Mouse (Mus musculus): ENCODE results near the gene Angptl7. TPM values are rescaled to one million over a fixed set of nuclear protein-coding genes. Genes with fewer than 3 reads are reported as not detected.

The Angptl7 gene
- polyA plus RNA-seq, 1 experiment from 2014 or later: 3.7 TPM

DNA sequence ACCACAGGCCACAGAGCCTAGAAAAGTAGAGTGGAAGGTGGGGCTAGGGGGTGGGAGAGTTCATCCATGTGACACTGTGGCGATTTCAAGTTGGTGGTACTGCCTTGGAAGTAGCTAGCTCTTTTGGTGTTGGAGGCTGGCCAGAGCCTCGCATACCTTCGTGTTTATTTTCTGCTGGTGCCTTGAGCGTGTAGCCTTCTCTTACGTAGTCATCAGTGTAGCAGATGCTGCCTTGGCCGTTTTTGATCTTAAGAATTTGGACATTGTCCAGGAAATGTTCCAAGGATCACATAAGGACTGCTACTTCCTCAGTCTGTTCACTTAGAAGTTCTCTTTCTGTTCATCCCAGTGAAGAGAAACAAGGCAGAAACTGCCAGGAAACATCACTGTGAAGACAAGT lies 9.8 kb downstream of the Angptl7 start:
- Histone ChIP-seq H3K4me2 (no peak overlapping the region), H3K27ac (no peak overlapping the region), H3K4me1 (no peaks in the 10 kb centered on the region), H3K27me3 (no peaks in the 10 kb centered on the region), H3K36me3 (peaks cover 69% of the 10 kb centered on the region), H3K9me3 (no peaks in the 10 kb centered on the region), H3K9ac (no peak overlapping the region), H3K4me3 (no peak overlapping the region)
- ATAC-seq (ENCODE audit: borderline replicate concordance, extremely low read depth, low FRiP score, low TSS enrichment): no peak
- WGBS: 30% methylated on average over 6 of the region's 6 CpGs

DNA sequence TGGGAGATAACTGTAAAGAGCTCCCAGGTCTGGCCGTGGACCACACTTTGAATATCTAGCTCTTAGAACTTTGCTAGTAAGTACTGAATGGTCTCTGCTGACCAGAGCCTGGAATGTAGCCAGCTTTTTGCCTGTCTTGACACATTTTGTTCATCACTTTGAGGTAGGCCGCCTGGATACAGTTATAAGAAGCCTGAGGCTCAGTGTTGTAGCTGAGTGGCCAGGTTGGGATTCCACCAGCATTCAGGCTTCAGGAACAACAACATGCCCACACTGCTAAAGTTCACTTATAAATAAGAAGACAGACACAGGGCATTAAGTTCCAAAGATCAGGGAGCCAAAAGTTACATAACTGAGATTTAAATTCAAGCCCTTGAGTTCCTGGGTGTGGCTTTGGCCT lies 12.4 kb downstream of the Angptl7 start:
- ATAC-seq (ENCODE audit: borderline replicate concordance, extremely low read depth, low FRiP score, low TSS enrichment): no peak
- no peaks in the 10 kb centered on the region for H3K4me1 ChIP-seq
- WGBS: 55% methylated on average over 2 of the region's 2 CpGs
- no peak overlapping the region for H3K27ac ChIP-seq
- H3K9me3 ChIP-seq: no peaks in the 10 kb centered on the region
- H3K27me3 ChIP-seq: no peaks in the 10 kb centered on the region
- no peak overlapping the region for H3K4me2 ChIP-seq
- no peak overlapping the region for H3K4me3 ChIP-seq
- no peak overlapping the region for H3K9ac ChIP-seq
- H3K36me3 ChIP-seq: peaks cover 86% of the 10 kb centered on the region

DNA sequence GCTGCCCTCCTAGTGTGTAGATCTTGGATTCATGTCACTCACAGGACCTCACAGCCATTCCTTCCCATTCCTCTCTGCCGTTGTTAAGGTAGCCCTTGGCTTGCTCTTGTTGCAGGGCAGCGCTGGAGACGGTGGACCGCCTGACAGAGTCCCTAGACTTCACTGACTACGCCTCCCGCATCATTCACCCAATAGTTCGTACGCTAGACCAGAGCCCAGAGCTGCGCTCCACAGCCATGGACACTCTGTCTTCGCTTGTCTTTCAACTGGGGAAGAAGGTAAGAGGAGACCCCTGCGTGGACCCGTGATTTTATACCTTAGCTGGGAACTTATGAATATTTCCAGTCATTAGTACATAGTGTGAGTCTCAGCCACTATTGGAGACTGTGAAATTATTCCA lies 15.7 kb downstream of the Angptl7 start:
- Histone ChIP-seq H3K9me3 (no peaks in the 10 kb centered on the region), H3K36me3 (peaks cover 86% of the 10 kb centered on the region), H3K9ac (no peak overlapping the region), H3K4me3 (no peak overlapping the region), H3K27ac (no peak overlapping the region), H3K4me1 (no peaks in the 10 kb centered on the region), H3K4me2 (no peak overlapping the region), H3K27me3 (no peaks in the 10 kb centered on the region)
- ATAC-seq (ENCODE audit: borderline replicate concordance, extremely low read depth, low FRiP score, low TSS enrichment): no peak
- WGBS: 95% methylated on average over 12 of the region's 12 CpGs

DNA sequence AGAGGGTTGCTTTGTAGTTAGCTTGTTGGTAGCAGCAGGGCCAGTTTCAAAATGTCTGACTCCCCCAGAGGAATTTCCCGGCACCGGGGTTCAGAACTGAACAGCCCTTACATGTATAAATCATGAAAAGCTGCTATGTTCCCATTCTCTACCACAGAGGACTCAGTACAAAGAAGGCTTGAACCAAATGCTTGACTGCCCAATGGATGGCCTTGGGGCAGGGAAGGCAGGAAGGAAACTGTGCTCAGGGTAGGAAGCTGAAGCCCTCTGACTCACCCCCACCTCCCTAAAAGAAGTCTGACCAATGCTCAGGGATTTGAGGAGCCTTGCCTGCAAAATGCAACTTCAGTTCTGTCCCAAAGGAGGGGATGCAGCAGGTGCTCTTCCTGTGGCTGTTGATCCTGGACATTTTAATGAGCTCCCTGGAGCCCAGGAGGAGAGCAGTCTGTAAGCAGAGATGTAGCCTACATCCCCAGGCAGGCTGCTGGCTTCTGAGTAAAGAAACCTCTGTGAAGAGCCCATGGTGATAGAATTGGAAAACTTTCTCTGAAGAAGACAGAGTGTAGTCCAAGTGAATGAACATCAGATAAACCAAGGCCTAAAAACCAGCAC lies 18.6 kb downstream of the Angptl7 start:
- WGBS: 76% methylated on average over 2 of the region's 2 CpGs
- no peaks in the 10 kb centered on the region for H3K9me3 ChIP-seq
- H3K27ac ChIP-seq: no peak overlapping the region
- no peaks in the 10 kb centered on the region for H3K27me3 ChIP-seq
- no peak overlapping the region for H3K4me2 ChIP-seq
- ATAC-seq (ENCODE audit: borderline replicate concordance, extremely low read depth, low FRiP score, low TSS enrichment): no peak
- no peak overlapping the region for H3K4me3 ChIP-seq
- H3K4me1 ChIP-seq: no peaks in the 10 kb centered on the region
- peaks cover 79% of the 10 kb centered on the region for H3K36me3 ChIP-seq
- no peak overlapping the region for H3K9ac ChIP-seq

DNA sequence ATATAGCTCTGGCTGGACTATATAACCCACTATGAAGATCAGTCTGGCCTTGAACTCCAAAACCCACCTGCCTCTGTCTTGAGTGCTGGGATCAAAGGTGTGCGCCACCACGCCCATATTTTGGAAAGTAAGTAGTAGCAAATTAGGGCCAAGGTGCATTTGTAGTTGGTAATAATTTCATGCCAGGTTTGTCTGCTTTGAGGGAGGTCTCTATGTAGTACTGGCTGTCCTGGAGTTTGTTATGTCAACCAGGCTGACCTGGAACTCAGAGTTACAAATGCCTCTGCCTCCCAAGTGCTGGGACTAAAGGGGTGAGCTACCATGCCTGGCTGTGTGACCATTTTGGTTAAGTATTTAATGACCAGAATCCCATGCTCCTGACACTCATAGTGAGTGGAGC lies 20.0 kb downstream of the Angptl7 start:
- WGBS: 88% methylated on average over 2 of the region's 2 CpGs

DNA sequence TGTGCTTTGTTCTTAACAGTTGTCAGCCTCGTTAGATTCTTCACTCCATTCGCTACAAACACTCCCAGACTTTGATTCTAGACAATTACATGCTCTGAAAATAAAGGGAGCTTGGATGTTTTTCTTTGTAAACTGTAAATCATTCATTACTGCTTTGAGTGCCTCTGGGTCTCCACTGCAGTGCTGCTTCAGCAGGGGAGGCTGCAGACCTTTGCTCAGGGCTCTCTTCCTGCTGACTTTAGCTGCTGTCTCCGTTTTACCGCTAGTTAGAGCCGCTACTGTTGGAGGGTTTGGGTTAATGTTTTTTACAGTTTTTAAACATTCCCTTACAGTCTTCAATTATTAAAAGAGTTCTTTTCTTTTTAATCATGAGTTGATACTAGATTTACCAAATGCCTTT lies 26.8 kb downstream of the Angptl7 start:
- Histone ChIP-seq H3K4me1 (no peaks in the 10 kb centered on the region), H3K27ac (no peak overlapping the region), H3K4me3 (no peak overlapping the region), H3K4me2 (no peak overlapping the region), H3K9ac (no peak overlapping the region), H3K36me3 (peaks cover 84% of the 10 kb centered on the region), H3K9me3 (no peaks in the 10 kb centered on the region), H3K27me3 (no peaks in the 10 kb centered on the region)
- WGBS: 90% methylated on average over 5 of the region's 5 CpGs
- no peak for ATAC-seq (ENCODE audit: borderline replicate concordance, extremely low read depth, low FRiP score, low TSS enrichment)

More for the DNA sequence above, 20.0 kb downstream of the Angptl7 start:
- H3K27me3 ChIP-seq: no peaks in the 10 kb centered on the region
- no peaks in the 10 kb centered on the region for H3K4me1 ChIP-seq
- H3K4me2 ChIP-seq: no peak overlapping the region
- peaks cover 79% of the 10 kb centered on the region; the same call in 1 of the 2 replicates for H3K36me3 ChIP-seq
- no peaks in the 10 kb centered on the region for H3K9me3 ChIP-seq
- ATAC-seq (ENCODE audit: borderline replicate concordance, extremely low read depth, low FRiP score, low TSS enrichment): no peak
- H3K27ac ChIP-seq: no peak overlapping the region
- H3K9ac ChIP-seq: no peak overlapping the region
- H3K4me3 ChIP-seq: no peak overlapping the region

DNA sequence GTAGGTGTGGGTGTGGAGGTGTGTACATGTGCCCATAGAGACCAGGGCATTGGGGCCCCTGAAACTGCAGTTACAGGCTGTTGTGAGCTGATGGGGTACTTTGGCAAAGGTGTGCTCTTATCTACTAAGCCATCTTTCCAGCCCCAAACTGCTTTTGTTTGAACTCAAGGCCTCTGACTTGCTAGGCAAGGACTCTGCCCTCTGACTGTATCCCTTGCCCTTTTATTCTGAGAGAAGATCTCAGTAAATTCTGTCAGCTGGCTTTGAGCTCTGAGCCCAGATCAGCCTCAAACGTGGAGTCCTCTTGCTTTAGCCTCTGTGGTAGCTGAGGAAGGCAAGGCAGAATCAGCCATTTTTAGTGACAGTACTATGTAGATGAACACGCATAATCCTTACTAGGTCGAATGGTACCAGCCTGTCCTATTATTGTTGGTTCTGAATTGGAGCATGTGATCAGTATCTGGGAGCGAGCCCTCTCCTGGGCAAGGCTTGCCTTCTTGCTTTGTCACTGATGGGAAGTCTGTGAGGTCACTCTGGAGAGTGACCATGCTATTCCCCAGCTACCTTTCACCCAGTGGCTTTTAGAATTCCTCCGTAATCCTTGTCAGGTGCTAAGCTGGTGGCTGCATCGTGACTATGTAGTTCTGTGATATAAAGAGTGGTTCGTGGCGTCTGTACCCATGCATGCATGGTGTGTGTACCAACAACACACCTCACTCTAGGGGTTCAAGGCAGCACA lies 27.7 kb downstream of the Angptl7 start:
- WGBS: 85% methylated on average over 8 of the region's 8 CpGs
- H3K4me1 ChIP-seq: no peaks in the 10 kb centered on the region
- no peak for ATAC-seq (ENCODE audit: borderline replicate concordance, extremely low read depth, low FRiP score, low TSS enrichment)
- no peak overlapping the region for H3K4me3 ChIP-seq
- no peaks in the 10 kb centered on the region for H3K9me3 ChIP-seq
- no peaks in the 10 kb centered on the region for H3K27me3 ChIP-seq
- peaks cover 88% of the 10 kb centered on the region for H3K36me3 ChIP-seq
- H3K9ac ChIP-seq: no peak overlapping the region
- H3K27ac ChIP-seq: no peak overlapping the region
- no peak overlapping the region for H3K4me2 ChIP-seq

DNA sequence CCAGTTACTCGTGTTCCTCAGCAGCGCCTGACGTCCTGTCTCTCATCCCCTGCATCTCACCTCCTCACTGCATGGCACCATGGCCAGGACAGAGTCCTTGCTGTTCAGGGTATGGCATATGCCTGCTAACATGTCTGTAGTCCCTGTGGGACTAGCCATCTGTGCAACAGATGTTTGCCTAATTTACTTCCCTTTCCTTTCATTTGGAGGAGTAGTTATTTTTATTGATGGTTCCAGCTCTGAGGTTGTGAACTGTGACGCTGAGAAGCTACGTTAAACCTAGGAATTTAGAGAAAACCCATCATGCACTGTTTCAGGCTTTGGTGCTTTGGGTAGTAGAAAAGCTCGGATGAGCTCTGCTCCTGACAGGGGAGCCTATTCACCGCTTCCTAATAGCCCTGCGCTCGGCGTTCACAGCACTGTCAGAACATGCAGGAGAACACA lies 28.9 kb downstream of the Angptl7 start:
- no peaks in the 10 kb centered on the region for H3K27me3 ChIP-seq
- no peak for ATAC-seq (ENCODE audit: borderline replicate concordance, extremely low read depth, low FRiP score, low TSS enrichment)
- H3K4me2 ChIP-seq: no peak overlapping the region
- WGBS: 87% methylated on average over 10 of the region's 10 CpGs
- H3K9me3 ChIP-seq: no peaks in the 10 kb centered on the region
- no peaks in the 10 kb centered on the region for H3K4me1 ChIP-seq
- H3K36me3 ChIP-seq: peaks cover 91% of the 10 kb centered on the region
- H3K9ac ChIP-seq: no peak overlapping the region
- no peak overlapping the region for H3K27ac ChIP-seq
- H3K4me3 ChIP-seq: no peak overlapping the region

DNA sequence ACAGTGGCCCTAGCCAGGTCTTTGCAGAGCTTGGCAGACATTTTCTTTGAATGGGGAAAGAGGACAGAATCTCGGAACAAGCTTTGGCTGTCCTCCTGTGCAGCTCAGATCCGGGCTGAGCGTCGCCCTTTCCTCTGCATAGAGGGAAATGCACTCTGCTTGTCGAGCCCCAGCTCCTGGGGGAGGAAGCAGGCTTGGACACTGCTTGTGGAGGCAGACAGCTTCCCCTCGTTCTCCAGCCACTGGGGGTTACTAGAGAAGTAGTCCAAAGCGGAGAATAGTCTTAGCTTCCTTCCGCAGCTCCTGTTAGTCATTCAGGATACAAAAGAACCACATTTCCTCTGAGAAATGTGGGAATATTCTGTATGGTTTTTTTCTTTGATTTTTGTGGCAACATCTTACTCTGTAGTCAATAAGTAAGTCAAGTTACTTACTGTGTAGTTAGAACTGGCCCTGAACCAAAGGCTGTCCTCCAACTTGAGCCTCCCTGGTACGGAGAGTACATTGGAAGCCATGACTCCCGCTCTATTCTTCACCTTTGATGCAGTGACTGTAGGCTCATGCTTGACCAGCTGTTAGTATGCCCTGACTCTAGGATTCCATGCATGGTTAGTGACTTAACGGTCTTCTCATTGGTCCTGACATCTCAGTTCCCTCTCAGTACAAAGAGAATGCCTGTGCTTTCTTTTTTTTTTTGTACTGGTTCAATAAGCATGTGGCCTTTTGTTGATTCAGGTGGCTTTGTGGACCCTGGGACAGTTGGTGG lies 30.6 kb downstream of the Angptl7 start:
- H3K9ac ChIP-seq: no peak overlapping the region
- H3K27me3 ChIP-seq: no peaks in the 10 kb centered on the region
- H3K4me1 ChIP-seq: no peaks in the 10 kb centered on the region
- H3K4me3 ChIP-seq: no peak overlapping the region
- no peaks in the 10 kb centered on the region for H3K9me3 ChIP-seq
- no peak overlapping the region for H3K4me2 ChIP-seq
- ATAC-seq (ENCODE audit: borderline replicate concordance, extremely low read depth, low FRiP score, low TSS enrichment): no peak
- no peak overlapping the region for H3K27ac ChIP-seq
- peaks cover 91% of the 10 kb centered on the region for H3K36me3 ChIP-seq
- 89% methylated on average over 11 of the region's 11 CpGs for WGBS

DNA sequence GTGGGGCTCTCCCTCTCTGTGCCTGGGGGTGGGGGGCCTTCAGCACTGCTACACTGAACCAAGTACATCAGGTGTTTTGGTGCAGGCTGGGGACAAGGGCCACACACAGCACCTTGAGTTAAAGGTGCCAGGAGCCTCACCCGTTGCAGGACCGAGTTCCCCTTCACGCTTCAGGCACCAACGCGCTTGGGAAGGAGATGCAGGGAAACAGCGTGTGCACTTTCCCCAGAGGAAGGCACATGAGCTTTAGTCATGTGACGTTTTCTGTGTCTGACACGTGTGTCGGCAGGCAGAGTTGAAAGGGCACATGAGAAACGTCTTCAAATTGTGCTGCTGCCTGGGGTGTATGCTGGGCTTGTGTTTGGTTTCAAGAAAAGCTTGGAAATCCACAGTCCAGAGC lies 31.9 kb downstream of the Angptl7 start:
- WGBS: 84% methylated on average over 10 of the region's 10 CpGs
- Histone ChIP-seq H3K27me3 (no peaks in the 10 kb centered on the region), H3K36me3 (peaks cover 95% of the 10 kb centered on the region), H3K4me1 (no peaks in the 10 kb centered on the region), H3K4me2 (no peak overlapping the region), H3K27ac (no peak overlapping the region), H3K9me3 (no peaks in the 10 kb centered on the region), H3K4me3 (no peak overlapping the region), H3K9ac (no peak overlapping the region)
- no peak for ATAC-seq (ENCODE audit: borderline replicate concordance, extremely low read depth, low FRiP score, low TSS enrichment)

DNA sequence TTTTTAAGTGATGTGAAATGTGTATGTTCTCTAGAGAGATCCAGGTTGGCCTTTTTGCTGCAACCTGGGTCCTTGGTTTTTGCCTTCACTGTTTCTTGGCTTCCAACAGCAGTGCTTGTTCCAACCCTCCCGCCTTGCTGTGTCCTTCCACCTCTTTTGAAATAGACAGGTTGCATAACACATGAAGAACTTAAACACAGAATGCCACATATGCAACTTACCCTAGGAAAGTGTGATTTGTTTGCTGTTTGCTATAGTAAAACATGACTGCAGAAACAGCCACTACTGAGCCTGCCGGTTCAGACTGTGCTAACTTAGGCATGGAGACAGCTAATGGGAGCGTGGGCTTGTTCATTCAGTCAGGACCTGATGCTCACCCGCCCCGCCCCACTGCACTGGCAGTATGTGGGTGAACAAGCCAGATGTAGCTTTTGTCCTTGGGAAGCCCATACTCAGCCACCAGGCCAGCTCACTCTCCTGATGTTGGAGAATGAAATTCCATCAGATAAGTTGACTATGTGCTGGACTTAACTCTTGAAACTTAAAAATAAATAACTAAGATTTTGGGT lies 33.7 kb downstream of the Angptl7 start:
- no peak overlapping the region for H3K27ac ChIP-seq
- 90% methylated on average over 5 of the region's 5 CpGs for WGBS
- ATAC-seq (ENCODE audit: borderline replicate concordance, extremely low read depth, low FRiP score, low TSS enrichment): no peak

DNA sequence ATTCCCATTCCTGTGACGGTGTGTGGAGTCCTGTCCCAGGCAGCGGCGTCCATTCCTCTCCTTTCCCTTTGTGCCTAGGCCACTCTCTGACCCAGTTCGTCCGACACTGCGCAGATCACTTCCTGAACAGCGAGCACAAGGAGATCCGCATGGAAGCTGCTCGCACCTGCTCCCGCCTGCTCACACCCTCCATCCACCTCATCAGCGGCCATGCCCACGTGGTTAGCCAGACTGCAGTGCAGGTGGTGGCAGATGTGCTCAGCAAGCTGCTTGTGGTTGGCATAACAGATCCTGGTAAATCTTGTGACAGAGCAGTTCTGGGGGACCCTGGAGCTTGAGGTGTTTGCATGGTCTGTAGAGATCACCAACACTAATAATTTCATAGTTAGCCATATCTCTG lies 35.4 kb downstream of the Angptl7 start:
- no peak overlapping the region for H3K27ac ChIP-seq
- H3K4me3 ChIP-seq: no peak overlapping the region
- H3K4me1 ChIP-seq: no peaks in the 10 kb centered on the region
- ATAC-seq (ENCODE audit: borderline replicate concordance, extremely low read depth, low FRiP score, low TSS enrichment): no peak
- no peaks in the 10 kb centered on the region for H3K27me3 ChIP-seq
- H3K9ac ChIP-seq: no peak overlapping the region
- WGBS: 93% methylated on average over 12 of the region's 12 CpGs
- no peaks in the 10 kb centered on the region for H3K9me3 ChIP-seq
- peaks cover 86% of the 10 kb centered on the region for H3K36me3 ChIP-seq
- no peak overlapping the region for H3K4me2 ChIP-seq

More for the DNA sequence above, 33.7 kb downstream of the Angptl7 start:
- Histone ChIP-seq H3K4me2 (no peak overlapping the region), H3K9me3 (no peaks in the 10 kb centered on the region), H3K4me1 (no peaks in the 10 kb centered on the region), H3K36me3 (peaks cover 93% of the 10 kb centered on the region), H3K4me3 (no peak overlapping the region), H3K9ac (no peak overlapping the region), H3K27me3 (no peaks in the 10 kb centered on the region)
